Mouse (Mus musculus): ENCODE measurements around the gene Trip4.

Trip4 gene

GRCm38 (mm10) chr9:65908394-65909300 lies at the start of gene Trip4, which contains the start of gene Csnk1g1:
Gene Trip4, minus strand, starts transcription at chr9:65908794.
Gene Csnk1g1, plus strand, starts transcription at chr9:65908924.
- peak; percentile 98 for DNase-seq

- peak; percentile 52 for DNase-seq
Observed at GRCm38 (mm10) chr9:65951082-65951587, 42.5 kb upstream of the Trip4 start.

GRCm38 (mm10) chr9:65937566-65937965 lies 29.0 kb upstream of the Trip4 start:
- DNase-seq = no peak

GRCm38 (mm10) chr9:65929826-65930225 lies 21.2 kb upstream of the Trip4 start:
- DNase-seq = no peak

- no peak for DNase-seq
Observed at GRCm38 (mm10) chr9:65928456-65928855, 19.9 kb upstream of the Trip4 start.

GRCm38 (mm10) chr9:65917015-65917414 lies 8.4 kb upstream of the Trip4 start:
- DNase-seq = no peak

- no peak for DNase-seq
Observed at GRCm38 (mm10) chr9:65913976-65914375, 5.4 kb upstream of the Trip4 start.

GRCm38 (mm10) chr9:65909837-65910236 lies 1.2 kb upstream of the Trip4 start:
- no peak for DNase-seq

GRCm38 (mm10) chr9:65909301-65909801 lies 757 bp upstream of the Trip4 start:
- peak; percentile 56 for DNase-seq

- no peak for DNase-seq
Observed at GRCm38 (mm10) chr9:65903419-65903818, 5.2 kb downstream of the Trip4 start.

- no peak for DNase-seq
Observed at GRCm38 (mm10) chr9:65902879-65903278, 5.7 kb downstream of the Trip4 start.

- peak; percentile 39 for DNase-seq
Observed at GRCm38 (mm10) chr9:65896977-65897376, 11.6 kb downstream of the Trip4 start.

GRCm38 (mm10) chr9:65891126-65891525 lies 17.5 kb downstream of the Trip4 start:
- DNase-seq = no peak

GRCm38 (mm10) chr9:65890143-65890628 lies 18.4 kb downstream of the Trip4 start, which contains the start of gene Pclaf:
Gene Pclaf, plus strand, starts transcription at chr9:65890237.
- peak; percentile 74 for DNase-seq

- peak; percentile 90 for DNase-seq
Observed at GRCm38 (mm10) chr9:65884564-65885315, 23.9 kb downstream of the Trip4 start.

GRCm38 (mm10) chr9:65859656-65860055 lies 48.9 kb downstream of the Trip4 start:
- no peak for DNase-seq

GRCm38 (mm10) chr9:65850203-65850602 lies 58.4 kb downstream of the Trip4 start:
- DNase-seq = no peak

- DNase-seq = no peak
Observed at GRCm38 (mm10) chr9:65848154-65848553, 60.4 kb downstream of the Trip4 start.

- DNase-seq = no peak
Observed at GRCm38 (mm10) chr9:65844421-65845165, 64.0 kb downstream of the Trip4 start.

- no peak for DNase-seq
Observed at GRCm38 (mm10) chr9:65839841-65840240, 68.8 kb downstream of the Trip4 start.

- DNase-seq = no peak
Observed at GRCm38 (mm10) chr9:65836916-65837315, 71.7 kb downstream of the Trip4 start.

- DNase-seq = no peak
Observed at GRCm38 (mm10) chr9:65834628-65835354, 73.8 kb downstream of the Trip4 start.

Data from kidney, adult 9 months (tissue).